Mouse (Mus musculus): ENCODE results near the gene Syne1.

Gene Syne1

GRCm38 (mm10) chr10:5197356-5197755 is 353.9 kb downstream of the Syne1 start:
- DNase-seq (ENCODE audit: low spot score), result no peak

- DNase-seq (ENCODE audit: low spot score), result no peak
These were observed 355.0 kb downstream of the Syne1 start for GRCm38 (mm10) chr10:5196267-5196666.

GRCm38 (mm10) chr10:5195288-5195687 is 356.0 kb downstream of the Syne1 start:
- no peak for DNase-seq (ENCODE audit: low spot score)

- DNase-seq (ENCODE audit: low spot score), result no peak
These were observed 356.5 kb downstream of the Syne1 start for GRCm38 (mm10) chr10:5194671-5195234.

GRCm38 (mm10) chr10:5194081-5194670 is 357.1 kb downstream of the Syne1 start:
- DNase-seq (ENCODE audit: low spot score), result no peak

- DNase-seq (ENCODE audit: low spot score), result no peak
These were observed 358.3 kb downstream of the Syne1 start for GRCm38 (mm10) chr10:5192861-5193490.

- no peak for DNase-seq (ENCODE audit: low spot score)
These were observed 360.5 kb downstream of the Syne1 start for GRCm38 (mm10) chr10:5190756-5191155.

GRCm38 (mm10) chr10:5188890-5189289 is 362.4 kb downstream of the Syne1 start:
- DNase-seq (ENCODE audit: low spot score), result no peak

- no peak for DNase-seq (ENCODE audit: low spot score)
These were observed 365.9 kb downstream of the Syne1 start for GRCm38 (mm10) chr10:5185156-5186083.

- no peak for DNase-seq (ENCODE audit: low spot score)
These were observed 369.5 kb downstream of the Syne1 start for GRCm38 (mm10) chr10:5181771-5182176.

- DNase-seq (ENCODE audit: low spot score), result no peak
These were observed 371.4 kb downstream of the Syne1 start for GRCm38 (mm10) chr10:5179891-5180290.

GRCm38 (mm10) chr10:5177446-5178015 is 373.8 kb downstream of the Syne1 start:
- no peak for DNase-seq (ENCODE audit: low spot score)

GRCm38 (mm10) chr10:5176371-5176770 is 374.9 kb downstream of the Syne1 start:
- DNase-seq (ENCODE audit: low spot score), result no peak

GRCm38 (mm10) chr10:5170425-5170824 is 380.9 kb downstream of the Syne1 start:
- no peak for DNase-seq (ENCODE audit: low spot score)

- no peak for DNase-seq (ENCODE audit: low spot score)
These were observed 383.8 kb downstream of the Syne1 start for GRCm38 (mm10) chr10:5167481-5167880.

GRCm38 (mm10) chr10:5165439-5165838 is 385.8 kb downstream of the Syne1 start:
- DNase-seq (ENCODE audit: low spot score), result no peak

GRCm38 (mm10) chr10:5163770-5164169 is 387.5 kb downstream of the Syne1 start:
- no peak for DNase-seq (ENCODE audit: low spot score)

GRCm38 (mm10) chr10:5163286-5163685 is 388.0 kb downstream of the Syne1 start:
- no peak for DNase-seq (ENCODE audit: low spot score)

GRCm38 (mm10) chr10:5161394-5161872 is 389.8 kb downstream of the Syne1 start:
- DNase-seq (ENCODE audit: low spot score), result peak; percentile 55

- DNase-seq (ENCODE audit: low spot score), result no peak
These were observed 391.6 kb downstream of the Syne1 start for GRCm38 (mm10) chr10:5159679-5160078.

GRCm38 (mm10) chr10:5153047-5153446 is 398.2 kb downstream of the Syne1 start:
- no peak for DNase-seq (ENCODE audit: low spot score)

GRCm38 (mm10) chr10:5141471-5141870 is 409.8 kb downstream of the Syne1 start:
- DNase-seq (ENCODE audit: low spot score), result no peak
